8 mouse cellular contexts compared by ENCODE assay signal in the genomic region with DNA sequence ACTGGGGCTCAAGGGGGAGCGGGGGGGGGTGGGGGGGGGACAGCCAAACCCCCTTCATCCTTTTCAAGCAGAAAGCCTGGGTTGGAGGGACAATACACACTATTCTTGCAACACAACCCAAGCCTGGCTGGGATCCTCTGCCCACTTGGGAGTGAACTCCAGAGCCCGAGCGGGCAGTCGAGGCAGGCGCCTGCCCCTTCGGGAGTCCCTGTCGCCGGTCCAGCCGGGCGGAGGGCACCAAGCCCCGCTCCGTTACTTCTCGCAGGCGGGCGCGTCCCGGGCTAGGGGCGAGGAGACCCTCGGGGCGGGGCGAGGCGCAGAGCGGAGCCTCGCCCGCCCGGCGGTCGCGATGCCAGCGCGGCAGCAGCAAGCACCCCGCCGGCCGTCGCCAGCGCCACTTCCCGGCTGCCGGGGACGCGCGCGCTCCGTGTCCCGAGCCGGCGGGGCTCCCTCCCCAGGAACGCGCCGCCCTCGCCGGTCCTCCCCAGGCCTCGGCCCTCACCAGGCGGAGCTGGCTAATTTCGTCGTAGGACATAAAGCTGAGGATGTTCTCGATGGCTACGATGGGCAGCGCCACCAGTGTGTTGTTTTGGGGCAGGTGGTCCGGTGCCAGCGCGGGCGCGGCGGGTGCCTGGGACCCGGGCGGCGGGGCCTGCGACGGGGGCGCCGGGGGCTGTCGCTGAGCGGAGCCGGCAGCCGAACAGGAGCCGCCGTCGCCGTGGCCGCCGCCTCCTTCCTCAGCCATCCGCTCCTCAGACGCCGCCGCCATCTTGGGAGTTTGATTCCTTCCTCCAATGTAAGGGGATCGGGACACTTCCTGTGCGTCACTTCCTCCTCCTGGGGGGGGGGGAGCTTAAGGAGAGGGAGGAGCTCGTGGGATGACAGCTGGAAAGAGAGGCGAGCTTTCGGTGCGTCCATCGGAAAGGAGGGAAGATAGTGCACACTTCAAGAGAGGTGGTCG. TPM values are rescaled to one million over a fixed set of nuclear protein-coding genes. Genes with fewer than 3 reads are reported as not detected.
DNase-seq lines count a peak whose midpoint lies in the region; ATAC-seq and TF ChIP-seq lines count a peak whose summit lies in the region.

Gene Fbxo28 (minus strand): TSS at position 809 of the 961 bp plus-strand sequence.

- H3K4me3 ChIP-seq in G1E (ENCODE audit: low read depth, low read length), result peak within 1 kb of the TSS; percentile 99
- H3K4me3 ChIP-seq in forebrain, postnatal 0 days (ENCODE audit: low read depth, low read length), result peak within 1 kb of the TSS; percentile 98
- peak within 1 kb of the TSS; percentile 92 for H3K4me3 ChIP-seq in lung, embryonic 15.5 days

- H3K4me2 ChIP-seq in forebrain, postnatal 0 days (ENCODE audit: low read depth), result peak within 1 kb of the TSS; percentile 83
- H3K4me2 ChIP-seq in lung, embryonic 15.5 days, result peak within 1 kb of the TSS; percentile 79

- no peak for TF ChIP-seq CTCF in G1E (IDR thresholded peaks at IDR 0.05; ENCODE audit: low read depth, low read length)
- no peak for TF ChIP-seq CTCF in forebrain, postnatal 0 days (IDR thresholded peaks at IDR 0.05; ENCODE audit: low read depth)

- H3K4me1 ChIP-seq in G1E (ENCODE audit: insufficient read depth, low read depth, low read length), result peaks cover 30% of the 10 kb centered on the region
- peaks cover 16% of the 10 kb centered on the region; the same call in 1 of the 2 replicates for H3K4me1 ChIP-seq in forebrain, postnatal 0 days (ENCODE audit: insufficient read depth)
- H3K4me1 ChIP-seq in lung, embryonic 15.5 days, result peaks cover 14% of the 10 kb centered on the region

- H3K27ac ChIP-seq in forebrain, postnatal 0 days (ENCODE audit: low read depth, low read length), result peak within 1 kb of the TSS; percentile 96
- peak within 1 kb of the TSS; percentile 73 for H3K27ac ChIP-seq in lung, embryonic 15.5 days

- no peaks in the 10 kb centered on the region; the same call in 1 of the 2 replicates for H3K27me3 ChIP-seq in G1E (ENCODE audit: insufficient read depth, low read length)
- H3K27me3 ChIP-seq in forebrain, postnatal 0 days (ENCODE audit: insufficient read depth, low read length), result no peaks in the 10 kb centered on the region
- no peaks in the 10 kb centered on the region for H3K27me3 ChIP-seq in lung, embryonic 15.5 days

- DNase-seq in G1E (ENCODE audit: low spot score), result peak; percentile 98
- DNase-seq in cerebellum, adult 18-20 months, result peak; percentile 86 to 93
- DNase-seq in forebrain, postnatal 0 days, result peak; percentile 94
- peak; percentile 88 for DNase-seq in heart, postnatal 4 days
- DNase-seq in layer of hippocampus, adult 8-10 months (ENCODE audit: low spot score in 2 of 2), result peak; percentile 81 to 83
- peak; percentile 68 for DNase-seq in ovary, adult 18-20 months (ENCODE audit: low spot score)
- DNase-seq in thymus, postnatal 0 days (ENCODE audit: low spot score), result peak; percentile 87

- 3% methylated on average over 87 of the region's 93 CpGs for WGBS in forebrain, postnatal 0 days
- WGBS in lung, embryonic 15.5 days, result under 1% methylated on average over 93 of the region's 93 CpGs

- peak within 1 kb of the TSS; percentile 99 for H3K9ac ChIP-seq in forebrain, postnatal 0 days
- H3K9ac ChIP-seq in lung, embryonic 15.5 days, result peak within 1 kb of the TSS; percentile 96

- no peaks in the 10 kb centered on the region for H3K9me3 ChIP-seq in G1E (replicated peaks)
- H3K9me3 ChIP-seq in forebrain, postnatal 0 days (ENCODE audit: low read length), result no peaks in the 10 kb centered on the region
- no peaks in the 10 kb centered on the region for H3K9me3 ChIP-seq in lung, embryonic 15.5 days

- peaks cover 20% of the 10 kb centered on the region for H3K36me3 ChIP-seq in G1E (replicated peaks)
- no peaks in the 10 kb centered on the region; the same call in none of the 2 replicates for H3K36me3 ChIP-seq in forebrain, postnatal 0 days (ENCODE audit: insufficient read depth)
- H3K36me3 ChIP-seq in lung, embryonic 15.5 days, result peaks cover 5% of the 10 kb centered on the region; the same call in 1 of the 2 replicates

- ATAC-seq in G1E (ENCODE audit: extremely low read depth, insufficient number of reproducible peaks, low FRiP score, poor library complexity, severe bottlenecking), result peak; percentile 97
- peak; percentile 98 for ATAC-seq in forebrain, postnatal 0 days
- peak; percentile 96 for ATAC-seq in lung, embryonic 15.5 days (ENCODE audit: borderline replicate concordance, extremely low read depth, low FRiP score, low TSS enrichment)

RNA-seq across cellular contexts. Expression of gene Fbxo28, which starts in this region (rescaled TPM):
- total RNA-seq in G1E (2014; fragmentation: Nextera tagmentation) (18.0 and 23.9 TPM in 2 replicates), G1E (2017) (26.5 and 29.1 TPM in 2 replicates)
- polyA plus RNA-seq in G1E (2012), result 27.5 and 44.2 TPM in 2 replicates
- total RNA-seq in forebrain, postnatal 0 days (2014; rRNA removed), result 31.9 and 33.9 TPM in 2 replicates
- polyA plus RNA-seq in forebrain, postnatal 0 days (2015; fragmentation: Nextera tagmentation; extraction: Ambion mirVana), result 13.8 and 17.4 TPM in 2 replicates
- 10 to 100 TPM; 20.4 to 24.5 TPM for total RNA-seq in heart, postnatal 4 days (2021)
- total RNA-seq in layer of hippocampus, adult 8-10 months (2022), result 10 to 100 TPM; 42.6 to 52.8 (median 49.5) TPM
- polyA plus RNA-seq in lung, embryonic 15.5 days (2015; fragmentation: Nextera tagmentation; extraction: Ambion mirVana), result 19.2 and 22.3 TPM in 2 replicates
- 25.9 and 31.5 TPM in 2 replicates for polyA plus RNA-seq in thymus, postnatal 0 days (2015; fragmentation: Nextera tagmentation; extraction: Ambion mirVana)

Comparison
In these comparisons a context has a peak if more than half of its experiments do, and no peak if none do; other contexts are left out.
1. Peak in every context shown above with its lines: DNase-seq, ATAC-seq, H3K4me3 ChIP-seq and H3K27ac ChIP-seq.